Mouse (Mus musculus): ENCODE measurements around the gene Mettl17. TPM values are rescaled to one million over a fixed set of nuclear protein-coding genes. Genes with fewer than 3 reads are reported as not detected.

Gene Mettl17
- polyA plus RNA-seq, 1 experiment from 2014 or later, result 57.3 TPM

DNA sequence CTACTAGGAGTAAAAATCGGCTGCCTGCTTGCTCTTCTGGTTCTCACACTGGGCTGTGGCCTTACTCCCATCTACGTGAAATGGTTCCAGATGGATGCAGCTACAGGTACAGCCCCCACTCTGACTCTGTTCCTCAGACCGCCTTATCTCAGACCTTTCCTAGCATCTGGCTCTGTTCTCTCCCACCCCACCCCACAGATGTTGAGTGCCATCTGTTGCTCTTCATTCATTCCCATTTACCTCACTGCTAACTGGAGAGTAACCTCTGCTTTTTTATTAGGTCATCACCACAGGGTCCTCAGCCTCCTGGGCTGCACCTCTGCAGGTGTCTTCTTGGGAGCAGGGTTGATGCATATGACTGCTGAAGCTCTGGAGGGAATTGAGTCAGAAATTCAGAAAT, 9.2 kb downstream of the Mettl17 start:
- H3K4me2 ChIP-seq (replicated peaks; ENCODE audit: low read depth, low read length), result no peak overlapping the region
- H3K27me3 ChIP-seq (ENCODE audit: insufficient read depth, low read length), result no peaks in the 10 kb centered on the region
- WGBS, result 64% methylated on average over 3 of the region's 3 CpGs
- H3K27ac ChIP-seq (ENCODE audit: low read length), result no peak overlapping the region
- H3K36me3 ChIP-seq (ENCODE audit: insufficient read depth, low read length), result peaks cover 36% of the 10 kb centered on the region
- H3K4me1 ChIP-seq (ENCODE audit: insufficient read depth, low read length), result no peaks in the 10 kb centered on the region
- H3K4me3 ChIP-seq (ENCODE audit: low read length), result no peak overlapping the region
- H3K9ac ChIP-seq (replicated peaks; ENCODE audit: low read length), result no peak overlapping the region
- H3K9me3 ChIP-seq (ENCODE audit: low read length), result no peaks in the 10 kb centered on the region
- ATAC-seq (ENCODE audit: low FRiP score, low TSS enrichment), result no peak

DNA sequence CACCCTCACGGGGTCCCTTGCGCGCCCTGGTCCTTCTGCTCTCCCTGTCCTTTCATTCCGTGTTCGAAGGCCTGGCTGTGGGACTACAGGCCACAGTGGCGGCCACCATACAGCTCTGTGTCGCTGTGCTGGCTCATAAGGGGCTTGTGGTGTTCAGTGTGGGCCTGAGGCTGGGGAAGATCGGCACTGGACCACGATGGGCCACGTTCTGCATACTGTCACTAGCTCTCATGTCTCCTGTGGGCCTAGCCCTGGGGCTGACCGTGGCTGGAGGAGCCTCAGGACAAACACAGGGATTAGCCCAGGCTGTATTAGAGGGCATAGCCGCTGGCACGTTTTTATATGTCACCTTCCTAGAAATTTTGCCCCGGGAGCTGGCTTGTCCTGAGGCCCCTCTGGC, 10.4 kb downstream of the Mettl17 start:
- no peaks in the 10 kb centered on the region for H3K9me3 ChIP-seq (ENCODE audit: low read length)
- no peaks in the 10 kb centered on the region for H3K27me3 ChIP-seq (ENCODE audit: insufficient read depth, low read length)
- H3K9ac ChIP-seq (replicated peaks; ENCODE audit: low read length), result no peak overlapping the region
- peaks cover 23% of the 10 kb centered on the region for H3K36me3 ChIP-seq (ENCODE audit: insufficient read depth, low read length)
- WGBS, result 79% methylated on average over 14 of the region's 14 CpGs
- H3K4me1 ChIP-seq (ENCODE audit: insufficient read depth, low read length), result no peaks in the 10 kb centered on the region
- ATAC-seq (ENCODE audit: low FRiP score, low TSS enrichment), result no peak
- no peak overlapping the region for H3K4me2 ChIP-seq (replicated peaks; ENCODE audit: low read depth, low read length)
- H3K4me3 ChIP-seq (ENCODE audit: low read length), result no peak overlapping the region
- no peak overlapping the region for H3K27ac ChIP-seq (ENCODE audit: low read length)

DNA sequence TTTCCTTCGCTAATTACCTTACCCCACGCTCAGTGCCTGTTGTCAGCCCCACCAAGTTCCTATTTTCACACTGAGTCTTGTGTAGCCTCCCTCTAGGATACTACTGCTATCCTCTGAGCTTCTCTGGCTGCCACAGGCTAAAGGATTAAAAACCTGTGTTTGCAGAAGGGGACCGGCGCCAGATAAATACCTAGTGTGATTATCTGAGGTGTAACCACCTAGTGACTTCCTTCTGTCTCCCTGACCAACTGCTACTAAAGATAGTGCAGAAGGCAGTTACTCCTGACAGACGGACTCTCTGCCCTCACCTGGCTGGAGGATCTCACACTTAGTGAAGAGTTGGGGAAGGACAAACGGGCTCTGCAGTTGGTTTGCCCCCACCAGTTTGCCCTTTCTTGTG, 11.4 kb downstream of the Mettl17 start:
- Histone ChIP-seq H3K4me3 (ENCODE audit: low read length) (no peak overlapping the region), H3K27ac (ENCODE audit: low read length) (no peak overlapping the region), H3K27me3 (ENCODE audit: insufficient read depth, low read length) (no peaks in the 10 kb centered on the region), H3K36me3 (ENCODE audit: insufficient read depth, low read length) (peaks cover 15% of the 10 kb centered on the region), H3K4me1 (ENCODE audit: insufficient read depth, low read length) (no peaks in the 10 kb centered on the region), H3K4me2 (replicated peaks; ENCODE audit: low read depth, low read length) (no peak overlapping the region), H3K9ac (replicated peaks; ENCODE audit: low read length) (no peak overlapping the region), H3K9me3 (ENCODE audit: low read length) (no peaks in the 10 kb centered on the region)
- 83% methylated on average over 6 of the region's 6 CpGs for WGBS
- no peak for ATAC-seq (ENCODE audit: low FRiP score, low TSS enrichment)

GRCm38 (mm10) chr14:51896539-51897170, 12.0 kb downstream of the Mettl17 start:
- WGBS, result 76% methylated on average over 8 of the region's 8 CpGs
- ATAC-seq (ENCODE audit: low FRiP score, low TSS enrichment), result no peak

GRCm38 (mm10) chr14:51899351-51899750, 14.7 kb downstream of the Mettl17 start:
- ATAC-seq (ENCODE audit: low FRiP score, low TSS enrichment), result no peak
- Histone ChIP-seq H3K9ac (replicated peaks; ENCODE audit: low read length) (no peak overlapping the region), H3K27me3 (ENCODE audit: insufficient read depth, low read length) (no peaks in the 10 kb centered on the region), H3K27ac (ENCODE audit: low read length) (no peak overlapping the region), H3K4me2 (replicated peaks; ENCODE audit: low read depth, low read length) (no peak overlapping the region), H3K4me1 (ENCODE audit: insufficient read depth, low read length) (no peaks in the 10 kb centered on the region), H3K9me3 (ENCODE audit: low read length) (no peaks in the 10 kb centered on the region), H3K36me3 (ENCODE audit: insufficient read depth, low read length) (no peaks in the 10 kb centered on the region), H3K4me3 (ENCODE audit: low read length) (no peak overlapping the region)
- 88% methylated on average over 1 of the region's 1 CpGs for WGBS

More at GRCm38 (mm10) chr14:51896539-51897170, 12.0 kb downstream of the Mettl17 start:
- H3K9ac ChIP-seq (replicated peaks; ENCODE audit: low read length), result no peak overlapping the region
- no peaks in the 10 kb centered on the region for H3K27me3 ChIP-seq (ENCODE audit: insufficient read depth, low read length)
- no peak overlapping the region for H3K4me3 ChIP-seq (ENCODE audit: low read length)
- peaks cover 8% of the 10 kb centered on the region for H3K36me3 ChIP-seq (ENCODE audit: insufficient read depth, low read length)
- no peak overlapping the region for H3K27ac ChIP-seq (ENCODE audit: low read length)
- H3K4me1 ChIP-seq (ENCODE audit: insufficient read depth, low read length), result no peaks in the 10 kb centered on the region
- H3K4me2 ChIP-seq (replicated peaks; ENCODE audit: low read depth, low read length), result no peak overlapping the region
- no peaks in the 10 kb centered on the region for H3K9me3 ChIP-seq (ENCODE audit: low read length)

GRCm38 (mm10) chr14:51902806-51903710, 18.4 kb downstream of the Mettl17 start:
- H3K27me3 ChIP-seq (ENCODE audit: insufficient read depth, low read length), result no peaks in the 10 kb centered on the region
- no peaks in the 10 kb centered on the region for H3K36me3 ChIP-seq (ENCODE audit: insufficient read depth, low read length)
- H3K4me2 ChIP-seq (replicated peaks; ENCODE audit: low read depth, low read length), result no peak overlapping the region
- H3K9me3 ChIP-seq (ENCODE audit: low read length), result no peaks in the 10 kb centered on the region
- 62% methylated on average over 9 of the region's 9 CpGs for WGBS
- no peak overlapping the region for H3K4me3 ChIP-seq (ENCODE audit: low read length)
- no peaks in the 10 kb centered on the region for H3K4me1 ChIP-seq (ENCODE audit: insufficient read depth, low read length)
- no peak overlapping the region for H3K27ac ChIP-seq (ENCODE audit: low read length)
- H3K9ac ChIP-seq (replicated peaks; ENCODE audit: low read length), result no peak overlapping the region
- ATAC-seq (ENCODE audit: low FRiP score, low TSS enrichment), result no peak

- Histone ChIP-seq H3K4me3 (ENCODE audit: low read length) (no peak overlapping the region), H3K4me2 (replicated peaks; ENCODE audit: low read depth, low read length) (no peak overlapping the region), H3K9me3 (ENCODE audit: low read length) (no peaks in the 10 kb centered on the region), H3K27ac (ENCODE audit: low read length) (no peak overlapping the region), H3K27me3 (ENCODE audit: insufficient read depth, low read length) (no peaks in the 10 kb centered on the region), H3K9ac (replicated peaks; ENCODE audit: low read length) (no peak overlapping the region), H3K36me3 (ENCODE audit: insufficient read depth, low read length) (no peaks in the 10 kb centered on the region), H3K4me1 (ENCODE audit: insufficient read depth, low read length) (no peaks in the 10 kb centered on the region)
- ATAC-seq (ENCODE audit: low FRiP score, low TSS enrichment), result no peak
- 84% methylated on average over 9 of the region's 9 CpGs for WGBS
These were observed 19.1 kb downstream of the Mettl17 start for GRCm38 (mm10) chr14:51903782-51904181.

DNA sequence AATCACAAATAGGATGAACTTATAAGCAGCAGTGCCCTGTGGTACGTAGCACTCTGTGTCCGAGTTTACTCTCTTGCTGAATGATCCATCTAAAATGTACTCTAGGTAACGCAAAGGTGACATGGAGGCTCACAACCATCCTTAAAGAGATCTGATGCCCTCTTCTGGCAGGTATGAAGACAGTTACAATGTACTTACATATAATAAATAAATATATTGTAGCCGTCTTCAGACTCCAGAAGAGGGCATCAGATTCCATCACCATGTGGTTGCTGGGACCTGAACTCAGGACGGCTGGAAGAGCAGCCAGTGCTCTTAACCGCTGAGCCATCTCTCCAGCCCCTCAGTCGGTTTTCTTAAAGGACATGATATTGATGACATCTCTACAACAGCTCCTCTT, 20.1 kb downstream of the Mettl17 start:
- WGBS, result 69% methylated on average over 7 of the region's 7 CpGs
- H3K4me3 ChIP-seq (ENCODE audit: low read length), result no peak overlapping the region
- no peaks in the 10 kb centered on the region for H3K27me3 ChIP-seq (ENCODE audit: insufficient read depth, low read length)
- H3K4me2 ChIP-seq (replicated peaks; ENCODE audit: low read depth, low read length), result no peak overlapping the region
- no peaks in the 10 kb centered on the region for H3K36me3 ChIP-seq (ENCODE audit: insufficient read depth, low read length)
- no peak overlapping the region for H3K9ac ChIP-seq (replicated peaks; ENCODE audit: low read length)
- no peak overlapping the region for H3K27ac ChIP-seq (ENCODE audit: low read length)
- no peak for ATAC-seq (ENCODE audit: low FRiP score, low TSS enrichment)
- H3K9me3 ChIP-seq (ENCODE audit: low read length), result no peaks in the 10 kb centered on the region
- H3K4me1 ChIP-seq (ENCODE audit: insufficient read depth, low read length), result no peaks in the 10 kb centered on the region

DNA sequence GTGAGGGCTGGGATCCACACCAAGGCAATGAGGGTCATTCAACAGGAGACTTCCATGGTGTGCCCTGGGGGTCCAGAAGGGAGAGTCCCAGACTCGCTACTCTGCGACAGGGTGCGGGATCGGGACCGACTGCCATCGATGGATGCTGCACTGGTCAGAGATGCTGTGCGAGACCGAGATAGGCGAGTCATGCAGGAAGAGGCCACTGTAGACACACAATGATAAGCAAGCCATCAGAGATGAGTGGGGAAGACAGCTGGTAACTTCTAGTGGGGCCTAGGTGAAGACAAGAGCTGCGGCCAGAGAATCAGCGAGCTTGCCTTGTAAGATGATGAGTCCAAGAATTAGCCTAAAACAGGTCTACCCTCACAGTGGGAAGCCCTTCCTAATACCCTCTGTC, 21.5 kb downstream of the Mettl17 start:
- no peak overlapping the region for H3K4me3 ChIP-seq (ENCODE audit: low read length)
- ATAC-seq (ENCODE audit: low FRiP score, low TSS enrichment), result no peak
- H3K27ac ChIP-seq (ENCODE audit: low read length), result no peak overlapping the region
- H3K9me3 ChIP-seq (ENCODE audit: low read length), result no peaks in the 10 kb centered on the region
- WGBS, result 93% methylated on average over 11 of the region's 11 CpGs
- H3K4me2 ChIP-seq (replicated peaks; ENCODE audit: low read depth, low read length), result no peak overlapping the region
- no peak overlapping the region for H3K9ac ChIP-seq (replicated peaks; ENCODE audit: low read length)
- no peaks in the 10 kb centered on the region for H3K4me1 ChIP-seq (ENCODE audit: insufficient read depth, low read length)
- H3K36me3 ChIP-seq (ENCODE audit: insufficient read depth, low read length), result no peaks in the 10 kb centered on the region
- no peaks in the 10 kb centered on the region for H3K27me3 ChIP-seq (ENCODE audit: insufficient read depth, low read length)

DNA sequence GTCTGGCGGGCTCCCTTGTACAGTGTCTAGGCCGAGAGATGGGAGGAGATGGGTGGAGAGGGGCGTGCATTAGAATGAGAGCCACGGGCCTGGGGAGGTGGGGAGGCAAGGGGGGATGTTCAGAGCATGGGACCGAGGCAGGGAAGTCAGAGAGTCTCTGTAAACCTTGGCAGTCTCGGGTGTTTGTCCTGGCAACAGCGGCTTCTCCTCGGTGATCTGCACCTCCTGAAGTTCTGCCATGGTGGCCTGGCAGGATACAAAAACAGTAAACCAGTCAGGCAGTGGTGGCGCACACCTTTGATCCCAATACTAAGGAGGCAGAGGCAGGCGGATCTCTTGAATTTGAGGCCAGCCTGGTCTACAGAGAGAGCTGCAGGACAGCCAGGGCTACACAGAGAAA, 26.7 kb downstream of the Mettl17 start:
- H3K4me2 ChIP-seq (replicated peaks; ENCODE audit: low read depth, low read length), result no peak overlapping the region
- peaks cover 17% of the 10 kb centered on the region for H3K4me1 ChIP-seq (ENCODE audit: insufficient read depth, low read length)
- no peak overlapping the region for H3K27ac ChIP-seq (ENCODE audit: low read length)
- 80% methylated on average over 10 of the region's 10 CpGs for WGBS
- H3K9me3 ChIP-seq (ENCODE audit: low read length), result no peaks in the 10 kb centered on the region
- ATAC-seq (ENCODE audit: low FRiP score, low TSS enrichment), result no peak
- H3K36me3 ChIP-seq (ENCODE audit: insufficient read depth, low read length), result no peaks in the 10 kb centered on the region
- no peaks in the 10 kb centered on the region for H3K27me3 ChIP-seq (ENCODE audit: insufficient read depth, low read length)
- H3K4me3 ChIP-seq (ENCODE audit: low read length), result no peak overlapping the region
- H3K9ac ChIP-seq (replicated peaks; ENCODE audit: low read length), result no peak overlapping the region
